Mouse (Mus musculus) kidney, postnatal 4 days (tissue): ENCODE results near the gene Npff.

ENCODE experiments used
- DNase-seq, 2 experiments: peaks; one replicate each; pipeline ENCODE4 v3.0.0; 2021; ENCODE audit warnings: mixed read lengths in 2 of 2

The Npff gene

GRCm38 (mm10) chr15:102524892-102525485 is at the start of gene Npff:
Gene Npff (minus strand): TSS chr15:102524942.
- DNase-seq = peak; percentile 83 to 86

GRCm38 (mm10) chr15:102572081-102572480 is 47.3 kb upstream of the Npff start:
- no peak for DNase-seq

GRCm38 (mm10) chr15:102567849-102568248 is 43.1 kb upstream of the Npff start:
- DNase-seq = no peak

- no peak for DNase-seq
Measured at GRCm38 (mm10) chr15:102563681-102564080, 38.9 kb upstream of the Npff start.

GRCm38 (mm10) chr15:102563061-102563460 is 38.3 kb upstream of the Npff start:
- DNase-seq = no peak

GRCm38 (mm10) chr15:102562491-102562890 is 37.7 kb upstream of the Npff start:
- no peak for DNase-seq

GRCm38 (mm10) chr15:102557580-102557979 is 32.8 kb upstream of the Npff start:
- peak in 1 of 2 experiments; percentile 12 for DNase-seq

GRCm38 (mm10) chr15:102555581-102555980 is 30.8 kb upstream of the Npff start:
- DNase-seq = no peak

GRCm38 (mm10) chr15:102552599-102552998 is 27.9 kb upstream of the Npff start:
- no peak for DNase-seq

GRCm38 (mm10) chr15:102547478-102547877 is 22.7 kb upstream of the Npff start:
- no peak for DNase-seq

GRCm38 (mm10) chr15:102546677-102547427 is 22.1 kb upstream of the Npff start:
- DNase-seq = peak in 1 of 2 experiments; percentile 25

GRCm38 (mm10) chr15:102546246-102546645 is 21.5 kb upstream of the Npff start:
- DNase-seq = no peak

GRCm38 (mm10) chr15:102544801-102545200 is 20.1 kb upstream of the Npff start:
- no peak for DNase-seq

GRCm38 (mm10) chr15:102533926-102534325 is 9.2 kb upstream of the Npff start:
- DNase-seq = no peak

- no peak for DNase-seq
Measured at GRCm38 (mm10) chr15:102532106-102532900, 7.6 kb upstream of the Npff start.

GRCm38 (mm10) chr15:102531586-102531985 is 6.8 kb upstream of the Npff start:
- no peak for DNase-seq

GRCm38 (mm10) chr15:102530566-102530965 is 5.8 kb upstream of the Npff start:
- no peak for DNase-seq

- DNase-seq = no peak
Measured at GRCm38 (mm10) chr15:102528396-102528795, 3.7 kb upstream of the Npff start.

- DNase-seq = peak in 1 of 2 experiments; percentile 36
Measured at GRCm38 (mm10) chr15:102527936-102528335, 3.2 kb upstream of the Npff start.

GRCm38 (mm10) chr15:102526111-102527002 is 1.6 kb upstream of the Npff start:
- no peak for DNase-seq

GRCm38 (mm10) chr15:102521480-102521879 is 3.3 kb downstream of the Npff start:
- no peak for DNase-seq

GRCm38 (mm10) chr15:102520416-102520815 is 4.3 kb downstream of the Npff start:
- DNase-seq = no peak
